Mouse (Mus musculus): ENCODE results near the gene Pak7. TPM values are rescaled to one million over a fixed set of nuclear protein-coding genes. Genes with fewer than 3 reads are reported as not detected.

The Pak7 gene
- 0.12 TPM for polyA plus RNA-seq (2014; fragmentation: Illumina TruSeq; extraction: RNeasy Lipid Tissue Mini Kit (QIAGEN cat#74804); ENCODE audit: low read depth, low replicate concordance)

DNA sequence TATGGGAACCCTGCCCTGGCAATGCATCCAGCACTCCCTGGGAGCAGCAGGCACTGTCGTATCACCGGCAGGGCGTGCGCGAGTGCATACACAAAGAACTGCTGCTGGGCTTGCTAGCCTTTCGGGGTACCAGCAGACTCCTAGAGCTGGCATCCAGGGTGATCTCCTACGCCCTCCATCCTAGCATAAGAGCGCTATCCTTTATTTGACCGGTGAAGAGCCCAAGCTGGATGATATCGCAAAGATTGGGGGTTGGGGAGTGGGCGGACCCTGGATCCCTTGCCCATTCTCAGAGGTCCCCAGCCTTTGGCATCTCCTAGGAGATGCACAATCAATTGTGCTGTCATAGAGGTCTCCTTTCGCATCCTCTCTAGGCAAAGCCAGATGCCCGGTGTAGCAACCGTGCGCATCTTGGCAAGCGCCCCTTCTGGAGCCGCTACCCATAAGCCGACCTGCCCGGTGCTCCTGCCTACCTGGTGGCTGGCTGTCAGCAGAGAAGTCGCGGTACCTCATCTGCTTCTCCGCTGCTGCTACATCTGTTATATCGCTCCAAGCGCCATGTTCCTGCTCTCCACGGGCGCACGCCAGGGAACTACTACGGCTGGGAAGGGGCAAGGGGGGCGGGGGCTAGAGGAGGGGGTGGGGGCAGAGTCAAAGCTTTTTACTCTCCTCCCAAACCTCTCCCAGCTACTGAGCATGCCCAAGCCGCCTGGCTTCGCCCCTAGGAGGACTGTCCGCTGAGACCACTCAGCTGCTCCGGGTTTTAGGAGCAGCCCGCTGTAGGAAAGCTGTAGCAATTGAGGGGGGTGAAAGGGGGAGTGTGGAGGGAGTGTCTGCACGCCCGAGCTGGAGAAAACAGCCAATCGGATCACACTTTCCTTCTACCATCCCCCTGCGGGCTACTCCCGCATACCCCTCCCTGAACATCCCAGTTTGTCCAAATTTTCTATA is at the start of gene Pak7:
Pak7 (minus strand) TSS at position 787 of the 951 bp plus-strand sequence.

GRCm38 (mm10) chr2:136051688-136052289 is 336.0 kb downstream of the Pak7 start, which contains the start of gene Lamp5:
TSS of gene Lamp5 (plus strand) at chr2:136052239.

Other genes starting within 250 kb of the Pak7 start
- 1.5 TPM for gene Ankef1, start 113.9 kb upstream of the Pak7 start, polyA plus RNA-seq (2014; fragmentation: Illumina TruSeq; extraction: RNeasy Lipid Tissue Mini Kit (QIAGEN cat#74804); ENCODE audit: low read depth, low replicate concordance)